Mouse (Mus musculus) G1E (cell line): ENCODE results near the gene Pgpep1l. TPM values are rescaled to one million over a fixed set of nuclear protein-coding genes. Genes with fewer than 3 reads are reported as not detected.
"Not testable (repeated sequence)": the region's sequence is repeated elsewhere in the genome, so short reads cannot be mapped to it uniquely, and the experiment has no call there.

Experiments used
- ATAC-seq: 2 replicates; pipeline ENCODE4 v1.8.0; 2016; ENCODE audit warnings: mild to moderate bottlenecking; ENCODE audit not compliant: insufficient number of reproducible peaks, poor library complexity, low FRiP score, severe bottlenecking; ENCODE audit errors: extremely low read depth
- DNase-seq: peaks from one replicate; pipeline ENCODE4 v3.0.0; 2012; ENCODE audit warnings: low spot score
- H3K27me3 ChIP-seq: 2 replicates; pipeline ENCODE4 v1.6.1; 2012; ENCODE audit warnings: mild to moderate bottlenecking, low read length, inconsistent platforms; ENCODE audit not compliant: insufficient read depth
- H3K36me3 ChIP-seq: replicated peaks from 2 replicates; pipeline ENCODE3; 2012; ENCODE audit warnings: mild to moderate bottlenecking, inconsistent platforms
- H3K4me1 ChIP-seq: 2 replicates; pipeline ENCODE4 v1.6.1; 2012; ENCODE audit warnings: low read depth, low read length, inconsistent platforms, mixed read lengths; ENCODE audit not compliant: insufficient read depth
- H3K4me3 ChIP-seq: 2 replicates; pipeline ENCODE4 v1.5.1; 2012; ENCODE audit warnings: low read depth, mild to moderate bottlenecking, inconsistent platforms, low read length, moderate library complexity, mixed read lengths
- H3K9me3 ChIP-seq: replicated peaks from 2 replicates; pipeline ENCODE4 v1.6.1; 2012; ENCODE audit warnings: inconsistent platforms
- CTCF ChIP-seq: IDR thresholded peaks from 2 replicates; pipeline ENCODE4 v1.5.1; 2012; ENCODE audit warnings: low read depth, low read length, inconsistent platforms, mixed read lengths
- GATA1 ChIP-seq: IDR thresholded peaks from 2 replicates; pipeline ENCODE4 v1.6.1; 2012; ENCODE audit warnings: borderline replicate concordance, low read length, inconsistent platforms, mixed read lengths
- GATA2 ChIP-seq: IDR thresholded peaks from 2 replicates; pipeline ENCODE4 v1.6.1; 2012; ENCODE audit warnings: low read depth, low read length, inconsistent platforms, borderline replicate concordance
- POLR2AphosphoS5 ChIP-seq: IDR thresholded peaks from 2 replicates; pipeline ENCODE4 v1.6.1; 2012; ENCODE audit warnings: low read depth, low read length, inconsistent platforms; ENCODE audit not compliant: insufficient replicate concordance
- TAL1 ChIP-seq: conservative IDR thresholded peaks from 2 replicates; pipeline ENCODE4 v1.6.1; 2012; ENCODE audit warnings: low read depth, low read length, inconsistent platforms, mixed read lengths
- polyA plus RNA-seq: library from polyadenylated mRNA; stranded (reverse); fragments of >175 nt; gene quantifications from 2 replicates; pipeline ENCODE4 v1.2.3, GENCODE M21; 2012
- total RNA-seq, 2 experiments: library from RNA; stranded (forward) in 1 of 2; stranded (reverse) in 1 of 2; fragments of 200-1000 nt in 1 of 2; fragments of >200 nt in 1 of 2; fragmentation: Nextera tagmentation in 1 of 2; gene quantifications; 2 replicates each; pipeline ENCODE4 v1.2.3; 2014 to 2017

Pgpep1l gene
- total and polyA plus RNA-seq, 3 experiments, result 0.47 TPM; not detected in 2

DNA sequence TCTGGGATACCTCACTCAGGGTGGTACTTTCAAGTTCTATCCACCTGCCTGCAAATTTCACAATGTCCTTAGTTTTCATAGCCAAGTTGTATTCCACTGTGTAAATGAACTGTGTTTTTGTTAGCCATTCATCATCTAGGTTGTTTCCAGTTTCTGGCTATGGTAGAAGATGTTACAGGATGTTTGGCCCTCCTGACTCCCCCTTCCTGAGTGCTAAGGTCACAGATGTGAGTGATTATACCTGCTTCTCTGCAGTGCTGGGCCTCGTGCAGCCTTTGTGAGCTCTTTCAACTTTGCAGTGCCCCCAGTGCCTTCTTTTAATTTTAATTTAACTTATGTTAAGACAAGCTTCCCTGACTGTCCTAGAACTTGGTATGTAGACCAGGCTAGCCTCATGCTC, 27.6 kb upstream of the Pgpep1l start:
- Histone ChIP-seq H3K27me3 (no peaks in the 10 kb centered on the region), H3K9me3 (peaks cover 3% of the 10 kb centered on the region), H3K36me3 (no peaks in the 10 kb centered on the region), H3K4me3 (no peak overlapping the region), H3K4me1 (no peaks in the 10 kb centered on the region)
- no peak for TF ChIP-seq POLR2AphosphoS5
- no peak for TF ChIP-seq CTCF
- no peak for TF ChIP-seq TAL1
- no peak for TF ChIP-seq GATA2
- no peak for TF ChIP-seq GATA1
- DNase-seq (no peak), ATAC-seq (no peak)

DNA sequence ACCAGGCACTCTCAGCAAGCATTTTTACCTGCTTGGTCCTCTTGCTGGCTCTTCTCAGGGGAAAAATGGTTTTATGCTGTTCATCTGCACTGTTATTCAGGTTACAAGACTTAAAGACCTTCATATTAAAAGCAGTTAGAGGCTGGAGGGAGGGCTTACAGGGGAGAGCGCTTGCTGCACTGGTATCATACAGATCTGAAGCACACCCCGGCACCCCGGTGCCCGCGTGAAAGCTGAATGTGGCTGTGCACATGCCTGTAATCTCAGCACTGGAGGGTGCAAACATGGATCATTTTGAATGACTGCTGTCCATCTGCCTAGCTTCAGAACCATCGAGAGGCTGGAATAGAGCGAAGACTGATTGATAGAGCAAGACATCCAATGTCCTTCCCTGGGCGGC, 25.0 kb upstream of the Pgpep1l start:
- H3K9me3 ChIP-seq, result peaks cover 2% of the 10 kb centered on the region; the same call in 1 of the 2 replicates
- TF ChIP-seq POLR2AphosphoS5, result no peak
- TF ChIP-seq GATA1, result no peak
- TF ChIP-seq CTCF, result no peak
- no peak for TF ChIP-seq GATA2
- TF ChIP-seq TAL1, result no peak
- ATAC-seq (no peak), DNase-seq (no peak)
- H3K4me1 ChIP-seq, result no peaks in the 10 kb centered on the region
- no peaks in the 10 kb centered on the region for H3K27me3 ChIP-seq
- H3K4me3 ChIP-seq, result no peak overlapping the region
- no peaks in the 10 kb centered on the region for H3K36me3 ChIP-seq

DNA sequence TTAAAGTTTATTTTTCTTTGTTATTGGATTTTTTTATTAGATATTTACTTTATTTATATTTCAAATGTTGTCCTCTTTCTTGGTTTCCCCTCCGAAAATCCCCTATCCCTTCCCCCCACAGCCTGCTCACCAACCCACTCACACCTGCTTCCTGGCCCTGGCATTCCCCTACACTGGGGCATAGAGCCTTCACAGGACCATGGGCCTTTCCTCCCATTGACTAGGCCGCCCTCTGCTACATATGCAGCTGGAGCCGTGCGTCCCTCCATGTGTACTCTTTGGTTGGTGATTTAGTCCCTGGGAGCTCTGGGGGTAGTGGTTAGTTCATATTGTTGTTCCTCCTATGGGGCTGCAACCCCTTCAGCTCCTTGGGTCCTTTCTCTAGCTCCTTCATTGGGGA, 24.0 kb upstream of the Pgpep1l start:
- not testable (repeated sequence) for ATAC-seq, H3K9me3 ChIP-seq, DNase-seq, H3K36me3 ChIP-seq, H3K27me3 ChIP-seq, H3K4me3 ChIP-seq, H3K4me1 ChIP-seq

DNA sequence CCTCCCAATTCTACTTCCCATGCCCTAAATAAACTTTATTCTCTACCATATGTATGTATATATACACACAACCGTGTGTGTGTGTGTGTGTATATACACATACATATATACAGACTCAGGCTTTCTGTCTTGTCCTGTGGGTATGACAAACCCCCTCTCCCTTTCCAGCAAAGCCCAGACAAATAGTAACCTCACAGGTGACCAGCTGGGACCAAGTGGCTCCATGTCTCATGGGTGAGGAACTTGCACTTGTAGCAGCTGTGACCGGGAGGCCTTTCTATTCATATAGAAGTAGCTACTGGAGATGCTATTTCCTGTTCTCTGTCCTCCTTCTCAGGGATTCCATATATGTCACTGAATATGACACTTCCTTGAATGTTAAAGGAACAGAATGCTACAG, 23.5 kb upstream of the Pgpep1l start:
- Histone ChIP-seq H3K4me3 (no peak overlapping the region), H3K36me3 (no peaks in the 10 kb centered on the region), H3K27me3 (no peaks in the 10 kb centered on the region), H3K4me1 (no peaks in the 10 kb centered on the region), H3K9me3 (peaks cover 2% of the 10 kb centered on the region; the same call in 1 of the 2 replicates)
- DNase-seq (no peak), ATAC-seq (no peak)
- TF ChIP-seq POLR2AphosphoS5 (no peak), TAL1 (no peak), GATA2 (no peak), CTCF (no peak), GATA1 (no peak)

DNA sequence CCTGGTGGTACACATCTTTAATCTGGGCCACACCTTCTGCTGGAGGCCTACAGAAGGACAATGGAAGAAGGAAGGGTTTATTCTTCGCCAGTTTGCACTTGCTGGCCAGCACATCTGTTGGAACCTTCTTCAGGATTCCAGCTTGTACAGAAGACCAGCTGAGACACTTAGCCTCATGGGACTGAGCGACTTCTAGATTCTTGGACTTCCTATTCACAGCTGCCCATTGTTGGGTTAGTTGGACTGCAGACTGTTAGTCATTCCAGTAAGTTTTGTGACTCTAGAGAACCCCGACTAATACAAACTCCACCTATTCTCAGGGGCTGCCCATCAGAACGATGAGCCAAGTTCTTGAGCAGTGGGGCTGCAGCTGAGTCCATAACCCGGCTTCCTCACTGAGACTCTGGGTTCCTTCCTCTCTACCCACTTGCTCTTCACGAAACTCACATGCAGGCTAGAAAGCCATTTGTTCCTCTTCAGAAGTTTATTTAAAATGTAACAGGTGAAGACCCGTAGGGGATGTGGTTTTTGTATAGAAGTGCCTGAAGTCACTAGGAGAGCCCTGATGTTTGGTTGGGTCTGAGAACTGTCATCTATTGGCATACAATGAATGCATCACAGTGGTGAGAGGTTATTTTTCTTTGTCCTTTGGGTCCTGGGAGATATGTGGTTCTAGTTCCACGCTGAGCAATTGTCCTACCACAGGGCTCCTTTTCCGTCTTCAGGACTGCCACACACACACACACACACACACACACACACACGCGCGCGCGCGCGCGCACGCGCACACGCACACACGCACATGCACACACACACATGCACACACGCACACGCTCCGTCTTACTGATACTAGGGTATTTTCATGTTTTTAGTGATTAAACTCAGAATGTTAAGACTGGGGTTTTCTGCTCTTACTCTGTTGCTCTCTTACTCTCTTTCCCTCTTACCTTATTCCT, 22.8 kb upstream of the Pgpep1l start:
- no peak for ATAC-seq
- Histone ChIP-seq H3K4me3 (no peak overlapping the region), H3K36me3 (no peaks in the 10 kb centered on the region), H3K9me3 (peaks cover 2% of the 10 kb centered on the region; the same call in 1 of the 2 replicates), H3K4me1 (no peaks in the 10 kb centered on the region), H3K27me3 (no peaks in the 10 kb centered on the region)
- TF ChIP-seq POLR2AphosphoS5 (no peak), GATA2 (no peak), CTCF (no peak), TAL1 (no peak), GATA1 (no peak)
- DNase-seq, result no peak

DNA sequence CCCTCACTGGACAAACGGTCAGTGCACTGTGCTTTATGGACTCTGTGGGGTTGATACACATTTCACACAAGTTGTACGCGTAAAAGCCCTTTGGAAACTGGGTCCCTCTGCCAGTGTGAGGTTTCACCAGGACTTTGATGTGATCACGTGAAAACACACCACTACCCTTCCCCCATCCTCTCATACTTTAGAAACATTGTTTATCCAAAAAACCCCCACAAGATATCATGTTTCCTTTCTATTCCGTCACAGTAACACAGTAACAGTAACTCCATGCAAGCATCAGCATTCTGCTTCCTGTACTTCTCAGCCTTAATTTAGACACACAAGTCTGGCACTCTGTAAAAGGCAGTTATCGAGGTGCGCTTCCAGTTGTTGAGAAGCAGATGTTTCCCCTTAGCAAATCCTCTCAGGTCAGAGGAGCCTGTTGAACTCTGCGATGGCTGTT, 21.8 kb upstream of the Pgpep1l start:
- DNase-seq (no peak), ATAC-seq (no peak)
- Histone ChIP-seq H3K27me3 (no peaks in the 10 kb centered on the region), H3K9me3 (peaks cover 2% of the 10 kb centered on the region; the same call in 1 of the 2 replicates), H3K4me1 (no peaks in the 10 kb centered on the region), H3K36me3 (no peaks in the 10 kb centered on the region), H3K4me3 (no peak overlapping the region)
- TF ChIP-seq GATA2 (no peak), POLR2AphosphoS5 (no peak), TAL1 (no peak), GATA1 (no peak), CTCF (no peak)
